Mouse (Mus musculus): ENCODE measurements around the gene Wnk3.
"Not testable (repeated sequence)": the region's sequence is repeated elsewhere in the genome, so short reads cannot be mapped to it uniquely, and the experiment has no call there.

Gene Wnk3

DNA sequence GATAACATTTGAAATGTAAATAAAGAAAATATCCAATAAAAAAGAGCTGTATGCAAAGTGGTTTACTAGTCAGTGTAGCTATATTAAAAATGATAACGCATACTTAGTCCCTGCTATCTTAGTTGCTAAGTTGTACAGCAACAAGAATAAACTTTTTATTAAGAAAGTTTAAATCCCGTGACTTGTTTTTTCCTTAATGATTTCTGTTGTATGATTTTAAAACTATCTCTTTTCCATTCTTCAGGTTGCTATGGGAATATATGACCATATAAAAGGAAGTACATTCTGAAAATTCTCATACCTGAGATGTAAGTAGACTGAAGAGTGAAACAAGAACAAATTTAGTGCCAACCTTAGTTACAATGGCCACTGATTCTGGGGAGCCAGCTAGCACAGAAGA lies at the start of gene Wnk3:
TSS of gene Wnk3 (plus strand) at position 301 of the 400 bp plus-strand sequence.
- no peak for DNase-seq

DNA sequence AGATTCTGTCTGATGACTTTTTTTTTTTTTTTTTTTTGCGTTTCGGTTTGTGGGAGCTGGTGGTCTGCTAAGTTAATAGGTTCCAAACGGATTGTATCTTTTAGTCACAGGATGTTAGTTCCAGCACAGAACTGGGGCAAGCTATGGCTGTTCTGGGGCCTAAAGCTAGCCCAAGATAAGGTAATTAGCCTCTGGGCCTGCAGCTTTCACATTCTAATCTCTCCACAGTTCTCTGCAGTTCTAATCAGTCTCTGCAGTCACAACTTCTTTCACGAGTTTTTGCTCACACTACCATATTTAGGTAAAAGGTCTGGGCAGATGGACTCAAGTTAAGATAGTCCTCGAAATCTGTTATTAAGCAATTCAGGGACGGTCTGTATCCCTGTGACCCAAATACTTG lies 39.5 kb upstream of the Wnk3 start:
- DNase-seq, result no peak

DNA sequence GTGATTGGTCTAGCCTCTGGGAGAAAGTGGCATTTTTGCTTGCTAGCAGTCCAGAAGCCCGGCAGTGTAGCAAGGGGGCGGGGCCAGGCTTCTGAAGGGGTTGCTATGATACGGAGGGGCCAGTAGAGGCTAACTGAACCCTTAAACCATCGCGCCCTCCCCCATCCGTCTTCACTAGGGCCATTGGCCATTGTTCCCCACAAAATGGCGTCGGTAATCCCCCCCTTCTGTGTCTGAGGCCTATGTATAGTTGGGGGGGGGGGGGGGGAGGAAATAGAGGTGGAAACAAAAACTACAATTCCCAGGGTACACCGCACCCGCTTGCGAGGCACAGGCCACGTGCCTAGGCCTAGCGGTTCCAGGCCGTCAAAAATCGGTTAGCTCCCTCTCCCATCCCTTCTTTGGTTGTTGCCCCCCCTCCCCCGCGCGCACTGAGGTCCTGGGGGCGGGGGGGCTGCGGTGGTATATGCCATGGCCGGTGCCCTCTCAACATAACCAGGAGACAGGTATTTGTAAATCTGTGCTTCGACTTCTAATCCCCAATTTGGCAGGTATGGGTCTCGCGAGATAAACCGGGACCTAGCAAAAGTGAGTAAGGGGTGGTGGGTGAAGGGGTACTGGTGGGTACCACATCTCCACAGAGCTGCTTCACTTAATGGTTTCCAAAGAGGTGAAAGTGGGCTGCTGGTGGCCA lies 29.3 kb upstream of the Wnk3 start:
- peak; percentile 63 for DNase-seq

DNA sequence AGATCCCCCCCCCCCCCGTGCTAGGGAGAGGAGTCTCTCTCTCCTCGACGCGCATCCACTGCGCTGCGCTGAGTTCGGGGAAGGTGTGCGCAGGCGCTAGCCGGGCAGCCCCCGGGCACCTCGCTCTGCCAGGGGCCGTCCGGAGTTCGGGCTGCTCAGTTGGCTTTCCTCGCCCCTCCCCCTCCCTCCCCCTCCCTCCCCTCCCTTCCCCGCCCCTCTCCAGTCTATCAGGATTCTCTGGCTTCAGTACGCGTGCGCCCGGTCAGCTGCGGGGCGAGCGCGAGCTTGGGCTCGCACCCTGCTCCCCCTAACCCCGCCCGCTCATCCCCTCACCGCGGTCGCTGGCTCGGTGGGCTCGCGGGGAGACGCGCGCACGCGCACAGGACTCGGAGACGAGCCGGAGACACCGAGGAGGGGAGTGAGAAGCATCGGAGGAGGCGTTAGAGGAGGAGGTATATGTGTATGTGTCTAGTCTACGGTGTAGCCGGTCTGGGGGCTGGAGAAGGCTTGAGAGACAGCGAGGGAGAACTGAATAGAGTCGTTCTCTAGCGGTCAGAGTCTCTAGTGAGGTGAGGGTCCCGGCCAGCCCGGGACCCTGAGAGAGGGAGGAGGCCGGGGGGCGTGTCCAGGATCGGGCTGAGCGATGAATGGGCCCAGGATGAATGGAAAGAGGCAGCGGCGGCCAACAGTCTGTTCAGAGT lies 28.5 kb upstream of the Wnk3 start:
- peak; percentile 80 for DNase-seq

DNA sequence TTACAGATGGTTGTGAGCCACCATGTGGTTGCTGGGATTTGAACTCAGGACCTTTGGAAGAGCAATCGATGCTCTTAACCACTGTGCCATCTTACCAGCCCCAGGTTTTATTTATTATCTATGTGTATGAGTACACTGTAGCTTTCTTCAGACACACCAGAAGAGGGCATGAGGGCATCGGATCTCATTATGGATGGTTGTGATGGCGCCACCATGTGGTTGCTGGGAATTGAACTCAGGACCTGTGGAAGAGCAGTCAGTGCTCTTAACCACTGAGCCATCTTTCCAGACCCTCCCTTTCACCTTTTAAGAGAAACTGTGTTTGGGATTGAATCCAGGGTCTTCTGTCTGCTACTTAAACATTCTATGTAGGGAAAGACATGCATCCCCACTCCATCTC lies 24.7 kb upstream of the Wnk3 start:
- DNase-seq, result not testable (repeated sequence)

DNA sequence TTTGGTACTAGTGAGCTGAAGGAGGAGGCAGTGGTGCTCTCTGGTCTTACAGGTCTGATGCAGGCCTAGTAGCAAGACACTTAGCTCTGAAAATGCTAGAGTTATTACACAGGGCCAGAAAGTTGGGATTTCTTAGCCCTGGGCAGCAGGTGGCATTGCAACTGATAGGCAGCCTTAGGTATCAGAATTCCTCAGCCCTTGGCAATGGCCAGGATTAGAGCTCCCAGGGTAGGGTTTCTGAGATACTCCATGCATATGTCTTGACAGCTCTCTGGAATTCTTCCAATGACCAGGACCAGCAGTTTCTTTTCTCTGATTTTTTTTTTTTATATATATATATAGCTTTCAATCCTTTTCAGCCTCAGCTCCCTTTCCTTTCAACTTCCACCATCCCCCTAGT lies 100.5 kb downstream of the Wnk3 start:
- DNase-seq, result no peak

DNA sequence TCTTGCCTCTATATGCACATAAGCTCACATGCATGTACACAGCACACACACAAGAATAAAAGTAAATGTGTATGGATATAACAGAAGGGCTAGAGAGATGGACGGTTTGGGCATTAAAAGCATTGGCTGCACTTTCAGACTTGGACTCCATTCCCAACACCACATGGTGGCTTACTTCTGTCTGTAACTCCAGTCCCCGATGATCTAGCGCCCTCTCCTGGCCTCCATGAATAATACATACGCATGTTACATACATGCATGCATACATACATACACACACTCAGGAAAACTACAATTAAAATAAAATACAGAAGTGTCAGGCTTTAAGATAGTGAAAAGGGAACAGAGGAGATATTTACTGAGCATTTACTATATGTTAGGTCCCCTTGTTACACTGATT lies 115.9 kb downstream of the Wnk3 start:
- no peak for DNase-seq

DNA sequence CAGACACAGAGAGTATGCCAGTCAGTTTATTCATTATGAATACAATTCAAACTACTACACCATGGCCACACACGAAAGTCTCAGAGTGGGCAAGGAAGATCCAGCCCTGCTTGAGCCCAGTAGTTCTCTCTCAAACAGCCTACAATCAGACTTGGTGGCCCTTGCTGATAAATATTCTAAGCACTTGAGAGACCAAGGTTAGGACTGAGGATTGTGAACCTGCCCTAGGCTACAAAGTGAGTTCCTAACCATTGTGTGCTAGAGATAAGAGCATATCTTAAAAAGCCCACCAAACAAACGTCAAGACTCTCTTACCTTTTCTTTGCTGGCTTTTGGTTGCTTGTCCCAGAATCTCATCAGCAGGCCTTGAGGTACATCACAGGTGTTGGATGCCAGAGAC lies 135.7 kb downstream of the Wnk3 start:
- DNase-seq, result no peak

DNA sequence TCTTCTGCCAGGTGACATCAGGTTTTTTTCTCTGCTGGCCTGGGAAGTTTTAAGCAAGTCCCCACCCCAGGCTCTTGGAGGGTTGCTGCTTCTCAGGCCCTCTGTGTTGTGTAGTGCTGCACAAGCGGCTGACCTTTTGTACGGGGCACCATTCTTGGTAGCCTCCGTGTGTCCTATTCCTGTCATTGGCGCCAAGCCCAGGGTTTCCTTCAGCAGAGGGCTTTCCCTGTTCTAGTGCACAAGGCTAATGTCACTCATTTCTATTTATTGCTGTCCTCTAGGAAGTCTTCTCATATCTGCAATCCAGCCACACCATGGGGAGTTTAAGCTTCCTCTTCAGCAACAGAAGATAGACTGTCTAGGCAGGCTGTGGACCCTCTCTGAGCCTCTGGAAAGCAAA lies 139.9 kb downstream of the Wnk3 start:
- DNase-seq, result no peak

DNA sequence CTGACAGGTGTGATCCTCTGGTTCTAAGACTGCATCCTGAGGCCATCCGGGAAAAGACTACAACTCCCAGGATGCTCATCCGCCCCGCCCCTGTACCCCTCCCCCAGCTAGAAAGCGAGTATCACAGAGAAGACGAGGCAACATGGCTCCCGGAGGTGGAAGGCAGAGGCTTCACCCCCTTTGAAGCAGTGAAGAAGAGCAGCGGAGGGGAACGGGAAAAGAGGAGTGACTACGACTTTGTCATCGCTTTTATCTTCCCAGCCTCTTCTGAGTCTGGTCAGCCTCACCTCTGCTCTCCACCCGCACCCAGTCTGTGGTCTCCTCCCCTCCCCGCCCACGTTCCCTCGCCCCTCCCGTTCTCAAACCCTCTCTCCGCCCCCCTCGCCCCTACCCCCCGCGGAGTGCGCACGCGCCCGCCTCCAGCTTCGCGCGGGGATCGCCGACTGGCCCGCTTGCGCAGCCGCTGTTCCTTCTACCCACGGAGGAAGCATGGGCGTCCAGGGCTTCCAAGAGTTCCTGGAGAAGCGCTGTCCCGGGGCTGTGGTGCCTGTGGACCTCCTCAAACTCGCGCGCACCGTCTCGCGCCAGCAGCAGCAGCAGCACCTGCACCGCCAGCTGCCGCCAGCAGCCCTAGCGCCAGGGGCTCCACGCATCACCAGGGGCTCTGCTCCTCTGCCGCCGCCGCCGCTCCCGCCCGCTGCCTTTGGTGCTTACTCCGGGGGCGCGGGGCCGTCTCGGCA lies 146.1 kb downstream of the Wnk3 start, which contains the start of gene Fam120c:
TSS of gene Fam120c (plus strand) at position 415 of the 740 bp plus-strand sequence.
- peak; percentile 86 for DNase-seq

DNA sequence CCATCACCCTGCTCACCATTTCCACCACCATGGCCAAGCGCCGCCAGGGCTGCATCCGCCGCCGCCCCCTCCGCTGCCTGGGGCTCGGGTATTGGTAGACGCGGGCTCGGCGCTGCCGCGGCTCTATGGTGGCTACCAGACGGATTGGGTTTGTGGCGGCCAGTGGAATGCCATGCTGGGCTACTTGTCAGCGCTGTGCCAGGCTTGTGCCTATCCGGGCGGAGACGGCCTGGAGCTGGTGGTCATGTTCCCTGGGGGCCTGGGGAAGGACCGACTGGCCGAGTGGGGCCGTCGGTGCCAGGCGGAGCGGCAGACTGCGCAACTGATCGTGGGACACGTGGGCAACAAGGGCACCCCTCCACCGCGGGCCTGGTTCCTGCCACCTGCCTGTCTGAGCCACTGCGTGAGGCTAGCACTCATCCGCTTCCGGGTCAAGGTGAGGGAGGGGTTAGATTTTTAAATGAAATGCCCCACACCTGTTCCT lies 146.7 kb downstream of the Wnk3 start:
- peak; percentile 47 for DNase-seq

DNA sequence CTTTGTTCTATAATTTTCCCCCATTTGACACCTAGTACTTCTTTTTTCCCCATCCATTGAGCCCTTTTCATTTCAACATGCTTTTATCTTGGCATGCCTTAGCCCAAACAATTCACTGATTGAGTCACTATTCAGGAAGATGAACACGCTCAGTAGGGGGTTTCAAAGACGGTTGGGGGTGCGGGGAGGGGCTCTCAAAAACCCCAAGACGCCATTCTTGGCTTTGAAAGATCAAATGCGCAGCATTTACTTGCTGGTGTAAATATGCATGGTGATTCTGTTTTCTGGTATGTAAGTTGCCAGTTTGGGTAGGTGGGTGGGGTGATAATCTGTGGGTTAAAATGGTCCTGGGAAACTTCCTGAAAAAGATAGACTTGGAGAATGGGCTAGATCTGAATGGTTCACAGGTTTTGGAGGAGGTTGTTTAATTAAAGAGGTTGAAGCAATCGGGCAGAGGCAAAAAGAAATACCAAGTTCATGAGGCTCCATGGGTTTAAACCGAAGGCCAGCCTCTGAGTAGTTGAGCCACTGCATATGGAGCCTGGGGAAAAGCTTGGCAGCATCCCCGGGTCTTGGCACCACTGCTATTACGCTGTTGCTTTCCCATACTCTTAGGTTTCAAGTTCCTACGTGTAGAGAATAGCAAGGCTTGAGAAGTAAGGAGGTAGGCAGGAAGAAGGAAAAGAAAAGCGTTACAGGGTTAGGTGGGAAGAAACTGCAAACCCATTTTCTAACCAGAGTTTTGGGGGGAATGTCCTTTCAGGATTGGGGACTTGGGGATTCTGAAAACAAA lies 147.7 kb downstream of the Wnk3 start:
- DNase-seq, result peak; percentile 10

DNA sequence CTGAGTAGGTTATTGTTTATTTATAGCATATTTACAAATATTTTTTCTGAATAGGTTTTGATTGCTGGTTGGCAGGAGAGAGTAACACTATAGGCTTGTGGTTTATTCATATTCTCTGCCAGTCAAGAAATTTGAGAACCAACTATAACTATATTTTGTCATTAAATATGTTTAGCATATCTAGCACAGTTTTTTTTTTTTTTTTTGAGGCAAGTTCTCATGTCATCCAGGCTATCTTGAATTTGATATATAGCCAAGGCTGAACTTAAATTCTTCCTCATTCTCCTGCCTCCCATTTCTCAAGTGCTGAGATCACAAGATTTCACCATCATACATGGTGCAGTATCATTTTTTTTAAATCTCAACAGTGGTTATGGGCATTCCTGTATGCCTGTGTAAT lies 149.4 kb downstream of the Wnk3 start:
- no peak for DNase-seq

DNA sequence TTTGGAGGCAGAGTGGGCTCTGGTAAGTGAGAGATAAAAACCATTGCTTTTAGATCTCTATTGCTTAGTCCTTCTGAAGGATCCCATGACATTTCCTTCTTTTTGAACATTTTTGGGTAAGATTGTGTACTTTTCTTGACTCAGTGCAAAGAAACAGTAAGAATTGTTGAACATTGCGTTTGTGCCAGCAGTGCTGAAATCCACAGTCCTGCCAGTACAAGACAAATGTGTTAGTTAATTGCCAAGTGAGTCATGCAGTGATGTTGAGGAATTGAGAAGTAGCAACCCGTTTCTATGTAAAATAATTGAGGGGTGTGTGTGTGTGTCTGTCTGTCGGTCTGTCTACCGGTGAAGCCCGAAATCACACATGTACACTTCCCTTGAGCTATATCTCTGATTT lies 151.4 kb downstream of the Wnk3 start:
- peak; percentile 17 for DNase-seq
